Mouse (Mus musculus) E14TG2a.4 (cell line): Measurements from ENCODE around the gene Ap4m1.

ENCODE experiments used
- CTCF ChIP-seq: conservative IDR thresholded peaks from 2 replicates; pipeline ENCODE4 v1.5.1; 2014; ENCODE audit warnings: low read length
- NANOG ChIP-seq: IDR thresholded peaks from 2 replicates; pipeline ENCODE4 v1.6.1; 2014; ENCODE audit warnings: borderline replicate concordance, low read length, mixed read lengths
- POU5F1 ChIP-seq: IDR thresholded peaks from 2 replicates; pipeline ENCODE4 v1.6.1; 2014; ENCODE audit warnings: low read length, borderline replicate concordance

DNA sequence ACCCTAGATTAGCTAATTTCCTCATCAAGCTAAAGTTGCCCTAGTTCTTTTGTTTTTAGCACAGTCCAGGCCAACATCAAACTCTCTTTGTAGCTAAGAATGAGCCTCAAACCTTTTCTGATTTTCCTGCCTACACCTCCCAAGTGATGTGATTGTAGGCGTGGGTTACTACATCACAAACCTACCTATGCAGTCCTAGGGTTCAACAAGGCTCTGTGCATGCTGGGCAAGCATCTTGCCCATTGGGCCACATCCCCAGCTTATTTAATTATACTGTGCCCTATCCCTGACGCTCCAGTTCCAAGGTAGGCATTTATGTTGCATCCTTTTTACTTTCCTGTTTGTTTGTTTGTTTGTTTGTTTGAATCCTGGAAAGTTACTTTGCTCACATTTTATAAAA lies 53.9 kb downstream of the Ap4m1 start, which contains the start of gene Nxpe5:
- TF ChIP-seq CTCF (no peak), NANOG (no peak), POU5F1 (no peak)
